Mouse (Mus musculus): ENCODE data around the gene Zfyve26.
"Not testable (repeated sequence)": the region's sequence is repeated elsewhere in the genome, so short reads cannot be mapped to it uniquely, and the experiment has no call there.

The Zfyve26 gene

GRCm38 (mm10) chr12:79296126-79296816 is at the start of gene Zfyve26:
Gene Zfyve26 (minus strand): TSS chr12:79296304.
- DNase-seq: peak; percentile 96

- DNase-seq: no peak
These were observed 45.3 kb upstream of the Zfyve26 start for GRCm38 (mm10) chr12:79341291-79341845.

- DNase-seq: peak; percentile 72
These were observed 44.4 kb upstream of the Zfyve26 start for GRCm38 (mm10) chr12:79340513-79340912.

DNA sequence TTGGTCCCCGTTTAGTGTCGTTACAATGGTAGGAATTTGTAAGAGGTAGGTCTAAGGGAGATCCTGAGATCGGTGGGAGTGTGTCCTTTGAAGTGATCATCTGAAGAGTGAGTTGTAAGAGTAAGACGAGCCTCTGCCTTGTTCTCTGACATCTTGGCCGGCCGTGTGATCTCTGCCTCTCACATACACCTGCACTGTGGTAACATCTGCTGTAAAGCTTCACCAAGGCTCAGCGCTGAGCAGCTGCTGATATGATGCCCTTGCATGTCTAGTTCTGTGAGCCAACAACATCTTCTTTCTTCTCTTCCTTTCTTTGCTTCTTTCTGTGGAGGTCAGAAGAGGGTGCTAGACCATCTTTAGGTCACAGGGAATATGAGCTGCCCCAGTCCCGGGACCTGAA is 42.7 kb upstream of the Zfyve26 start:
- no peak for DNase-seq

GRCm38 (mm10) chr12:79331722-79332121 is 35.6 kb upstream of the Zfyve26 start:
- no peak for DNase-seq

DNA sequence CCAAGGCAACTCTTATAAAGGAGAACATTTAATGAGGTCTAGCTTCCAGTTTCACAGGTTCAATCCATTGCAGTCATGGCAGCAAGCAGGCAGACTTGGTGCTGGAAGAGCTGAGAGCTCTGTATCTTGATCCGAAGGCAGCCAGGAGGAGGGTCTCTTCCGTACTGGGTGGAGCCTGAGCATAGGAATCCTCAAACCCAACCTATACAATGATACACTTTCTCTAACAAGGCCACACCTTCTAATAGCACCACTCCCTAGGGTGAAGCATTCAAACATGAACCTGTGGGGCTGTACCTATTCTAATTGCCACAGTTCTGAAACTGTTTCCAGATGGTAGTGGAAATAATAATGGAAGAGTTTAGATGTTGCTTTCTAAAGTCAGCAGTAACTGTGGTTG is 34.5 kb upstream of the Zfyve26 start:
- DNase-seq: no peak

DNA sequence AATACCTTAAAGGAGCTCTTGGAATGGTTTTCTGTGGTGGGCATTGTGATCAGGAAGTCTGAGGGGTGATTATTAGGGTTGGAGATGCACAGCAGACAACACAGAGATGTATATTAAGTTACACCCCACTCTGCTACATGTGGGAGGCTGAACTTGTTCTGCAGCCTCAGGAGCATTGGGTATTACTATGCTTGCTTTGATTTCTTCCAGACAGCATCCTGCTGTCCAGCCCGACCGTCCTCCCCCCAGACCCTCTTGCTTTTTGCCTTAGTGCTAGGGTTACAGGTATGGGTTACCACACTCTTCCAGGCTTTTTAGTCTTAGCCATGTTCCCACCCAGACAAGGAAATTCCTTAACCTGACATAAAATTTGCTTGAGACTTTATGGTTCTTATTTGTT is 31.8 kb upstream of the Zfyve26 start:
- no peak for DNase-seq

GRCm38 (mm10) chr12:79326745-79327144 is 30.6 kb upstream of the Zfyve26 start:
- DNase-seq: no peak

GRCm38 (mm10) chr12:79326236-79326635 is 30.1 kb upstream of the Zfyve26 start:
- no peak for DNase-seq

DNA sequence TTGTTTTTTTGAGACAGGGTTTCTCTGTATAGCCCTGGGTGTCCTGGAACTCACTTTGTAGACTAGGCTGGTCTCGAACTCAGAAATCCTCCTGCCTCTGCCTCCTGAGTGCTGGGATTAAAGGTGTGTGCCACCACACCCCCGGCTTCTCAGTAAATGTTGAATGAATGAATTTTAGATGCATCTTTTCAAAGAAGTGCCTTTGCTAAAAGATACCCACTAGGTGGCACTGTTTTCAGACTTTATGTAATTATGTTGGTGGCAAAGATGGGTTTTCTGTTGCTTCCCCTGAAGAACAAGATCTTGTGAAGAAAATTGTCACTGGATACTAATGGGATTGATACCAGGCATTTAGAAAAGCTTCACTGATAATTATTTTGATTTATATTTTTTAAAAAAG is 26.4 kb upstream of the Zfyve26 start:
- DNase-seq: not testable (repeated sequence)

- DNase-seq: no peak
These were observed 24.8 kb upstream of the Zfyve26 start for GRCm38 (mm10) chr12:79320895-79321294.

DNA sequence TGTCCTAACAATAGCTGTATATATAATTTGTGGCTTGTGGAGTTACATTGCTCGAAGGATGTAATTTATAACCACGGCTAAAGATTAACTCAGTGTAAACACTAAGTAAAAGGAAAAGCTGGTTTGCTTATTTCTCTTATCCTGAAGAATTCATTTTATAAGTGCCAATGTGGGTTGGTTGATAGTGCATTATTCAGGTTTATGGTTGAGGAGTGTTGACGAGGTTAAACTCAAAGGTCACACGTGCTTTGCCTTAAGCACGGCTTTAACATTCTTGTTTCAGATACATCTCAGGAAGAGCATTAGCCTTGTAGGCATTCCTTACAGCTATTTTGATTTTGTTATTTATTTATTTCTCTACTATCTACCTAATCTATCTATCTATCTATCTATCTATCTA is 21.2 kb upstream of the Zfyve26 start:
- no peak for DNase-seq

- DNase-seq: no peak
These were observed 17.6 kb upstream of the Zfyve26 start for GRCm38 (mm10) chr12:79313721-79314120.

- DNase-seq: peak; percentile 32
These were observed 9.9 kb upstream of the Zfyve26 start for GRCm38 (mm10) chr12:79306013-79306412.

DNA sequence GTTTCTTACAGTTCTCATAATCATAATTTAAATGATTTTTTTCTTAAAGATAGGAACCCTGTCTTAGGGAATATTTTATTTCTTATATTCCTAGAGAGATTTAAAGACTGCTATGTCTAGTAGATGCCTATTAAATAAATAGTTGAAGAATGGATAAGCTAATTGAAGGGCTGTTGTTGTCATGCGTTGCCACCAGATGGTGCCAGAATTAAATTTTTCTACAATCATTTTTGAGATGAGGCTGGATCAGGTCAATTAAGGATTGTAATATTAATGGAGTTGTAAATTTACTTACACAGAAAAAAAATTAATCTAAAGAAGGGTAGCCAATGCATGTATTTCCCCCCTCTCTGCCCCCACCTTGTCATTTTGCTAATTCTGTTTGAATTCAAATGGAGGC is 9.0 kb upstream of the Zfyve26 start:
- DNase-seq: no peak

GRCm38 (mm10) chr12:79301802-79302201 is 5.7 kb upstream of the Zfyve26 start:
- peak; percentile 79 for DNase-seq

DNA sequence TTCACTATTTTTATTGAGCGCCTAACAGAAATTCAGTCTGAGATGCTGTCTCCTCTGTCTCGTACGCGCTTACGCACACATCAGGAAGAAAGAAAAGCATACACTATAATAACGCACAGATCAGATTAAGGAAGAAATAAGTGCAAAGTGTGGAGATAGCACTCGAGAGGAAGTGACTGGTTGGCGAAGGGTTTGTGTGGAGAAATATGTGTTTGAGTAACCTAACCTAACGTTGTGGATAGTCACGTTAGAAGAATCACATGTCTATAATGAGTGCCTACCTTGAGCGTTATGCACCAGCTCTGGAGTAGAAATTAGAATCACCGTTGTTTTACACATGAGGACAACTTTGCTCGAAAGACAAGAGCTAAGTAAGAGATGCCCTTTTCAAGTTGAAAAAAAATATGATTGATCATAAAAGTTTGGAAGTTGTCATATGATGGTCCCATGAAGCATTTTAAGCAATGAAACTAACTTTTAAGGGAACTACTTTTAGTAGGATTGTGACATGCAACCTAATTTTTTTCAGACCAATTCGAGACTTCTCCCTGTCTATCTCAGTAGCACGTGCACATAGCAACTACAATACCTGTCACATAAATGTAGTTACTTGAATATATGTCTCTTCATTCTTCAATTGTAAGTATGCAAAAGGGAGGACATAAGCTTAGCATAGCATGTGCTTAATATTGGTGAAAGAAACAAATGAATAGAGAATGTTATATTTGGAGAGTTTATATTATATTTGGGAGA is 2.0 kb upstream of the Zfyve26 start:
- DNase-seq: no peak

GRCm38 (mm10) chr12:79297121-79297576 is 1.0 kb upstream of the Zfyve26 start, which contains the start of gene Rad51b:
Gene Rad51b (plus strand): TSS chr12:79297282.
- peak; percentile 80 for DNase-seq

- DNase-seq: no peak
These were observed 3.2 kb downstream of the Zfyve26 start for GRCm38 (mm10) chr12:79292874-79293273.

DNA sequence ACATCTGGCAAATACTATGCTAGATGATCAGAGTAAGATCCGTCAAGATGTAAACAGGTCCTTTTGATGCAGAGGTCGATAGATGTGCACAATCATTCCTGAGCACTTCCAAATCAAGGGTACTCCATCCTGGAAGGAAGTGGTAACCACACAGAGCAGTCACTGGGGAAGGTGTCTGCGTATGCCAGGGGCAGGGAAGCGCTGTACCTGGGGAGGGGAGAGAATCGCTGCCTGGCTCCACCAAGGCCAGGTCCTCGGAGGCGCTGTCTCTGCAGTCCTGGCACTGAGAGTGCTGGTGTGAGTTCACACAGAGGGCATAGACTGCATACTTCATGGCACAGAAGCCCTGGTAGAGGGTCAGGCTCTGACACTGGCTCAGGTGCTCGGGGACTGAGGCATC is 13.5 kb downstream of the Zfyve26 start:
- no peak for DNase-seq

DNA sequence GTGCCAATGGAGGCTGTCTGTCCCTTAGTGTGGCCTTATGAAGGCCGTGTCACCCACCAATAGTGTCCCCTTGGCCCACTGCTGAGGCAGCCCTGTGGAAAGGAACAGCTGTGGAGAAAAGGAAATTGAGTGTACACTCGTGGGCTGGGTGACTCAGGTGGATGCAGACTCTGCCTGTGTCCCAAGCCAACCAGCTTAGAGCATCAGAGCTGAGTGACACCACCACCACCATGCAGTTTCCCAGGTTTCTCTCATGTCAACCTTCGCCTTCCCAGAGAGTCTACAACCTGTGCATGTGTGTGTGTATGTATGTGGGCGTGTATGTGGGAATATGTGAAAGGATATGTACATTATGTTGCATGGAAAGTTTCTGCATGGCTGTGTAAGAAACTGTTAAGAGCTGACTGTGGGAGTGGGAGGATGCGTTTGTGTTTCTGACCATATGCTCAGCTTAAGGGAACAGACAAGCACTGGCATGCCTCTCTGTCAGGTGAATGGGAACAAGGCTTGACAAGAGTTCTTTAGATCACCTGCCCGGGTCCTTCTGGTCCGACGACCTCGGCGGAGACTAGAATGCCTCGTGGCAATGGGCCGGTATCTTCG is 16.5 kb downstream of the Zfyve26 start:
- DNase-seq: no peak

- DNase-seq: no peak
These were observed 23.5 kb downstream of the Zfyve26 start for GRCm38 (mm10) chr12:79272604-79273003.

GRCm38 (mm10) chr12:79261035-79261434 is 35.1 kb downstream of the Zfyve26 start:
- DNase-seq: peak; percentile 75

Data from kidney, postnatal 10 days (tissue).